Mouse (Mus musculus) activated CD4-positive, CD25-positive, alpha-beta regulatory T cell, adult 4 months (primary cell): Measurements from ENCODE around the gene Rubcn. TPM values are rescaled to one million over a fixed set of nuclear protein-coding genes. Genes with fewer than 3 reads are reported as not detected.

Experiments used
- ATAC-seq: one replicate; pipeline ENCODE4 v1.8.0; 2017
- polyA plus RNA-seq, 2 experiments: library from polyadenylated mRNA; unstranded; fragments of 100-300 nt; shearing (Covaris generic); gene quantifications; one replicate each; pipeline ENCODE4 v1.2.1; 2017

Gene Rubcn
- polyA plus RNA-seq, 2 experiments from 2014 or later, result 6.6 to 13.0 TPM

GRCm38 (mm10) chr16:32815160-32815605, 62.4 kb downstream of the Rubcn start:
- no peak for ATAC-seq

DNA sequence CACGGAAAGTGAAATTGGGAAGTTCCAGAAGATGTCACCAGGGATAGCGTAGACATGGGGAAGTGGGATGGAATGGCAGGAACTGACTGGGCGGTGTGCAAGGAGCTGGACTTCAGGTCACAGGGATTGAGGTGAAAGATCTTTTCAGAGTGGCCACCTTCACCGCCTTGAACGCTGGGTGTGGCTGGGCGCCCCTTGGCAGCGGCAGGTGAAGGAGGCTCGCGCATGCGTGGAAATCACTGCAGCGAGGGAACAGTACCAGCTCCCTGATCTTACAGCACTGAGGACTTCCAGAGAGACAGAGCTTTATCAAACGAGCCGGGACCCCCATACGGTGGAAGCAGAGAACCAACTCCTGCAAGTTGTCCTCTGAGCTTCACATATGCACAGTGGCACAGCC, 63.0 kb downstream of the Rubcn start:
- no peak for ATAC-seq

DNA sequence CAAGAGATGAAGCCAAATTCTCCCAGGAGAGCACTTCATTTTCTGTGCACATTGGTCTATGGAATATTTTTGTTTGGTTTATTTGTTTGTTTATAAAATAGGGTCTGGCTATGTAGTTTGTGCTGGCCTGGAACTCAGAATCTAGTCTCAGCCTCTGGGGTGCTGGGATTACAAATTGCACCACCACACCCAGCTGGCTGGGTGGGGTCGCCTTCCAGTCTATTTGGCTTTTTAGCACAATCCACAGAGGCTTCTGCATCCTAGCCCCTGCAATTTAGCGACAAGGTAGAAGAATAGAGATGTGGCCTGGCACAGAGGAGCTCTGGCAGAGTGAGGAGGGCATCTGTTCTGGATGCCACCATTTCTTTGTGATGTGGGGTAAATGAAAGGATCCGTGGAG, 63.8 kb downstream of the Rubcn start:
- ATAC-seq, result no peak

DNA sequence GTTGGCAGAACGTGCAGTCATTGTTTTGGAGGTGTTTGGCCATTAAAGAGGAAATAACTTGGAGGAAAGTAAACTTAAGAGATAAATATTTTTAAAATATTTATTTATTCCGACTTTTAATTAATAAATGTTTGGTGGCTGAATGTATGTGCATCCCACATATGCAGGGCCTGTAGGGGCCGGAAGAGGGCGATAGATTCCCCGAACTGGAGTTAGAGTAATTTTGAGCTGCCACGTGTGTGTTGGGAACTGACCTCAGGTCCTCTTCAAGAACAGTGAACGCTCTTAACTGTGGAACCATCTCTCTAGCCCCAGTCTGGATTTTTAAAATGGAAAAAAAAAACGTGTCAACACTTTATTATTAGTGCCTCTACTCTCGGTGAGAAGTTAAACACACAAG, 64.2 kb downstream of the Rubcn start:
- no peak for ATAC-seq

- ATAC-seq, result peak; percentile 97
These were observed 64.6 kb downstream of the Rubcn start for GRCm38 (mm10) chr16:32812888-32813361.

DNA sequence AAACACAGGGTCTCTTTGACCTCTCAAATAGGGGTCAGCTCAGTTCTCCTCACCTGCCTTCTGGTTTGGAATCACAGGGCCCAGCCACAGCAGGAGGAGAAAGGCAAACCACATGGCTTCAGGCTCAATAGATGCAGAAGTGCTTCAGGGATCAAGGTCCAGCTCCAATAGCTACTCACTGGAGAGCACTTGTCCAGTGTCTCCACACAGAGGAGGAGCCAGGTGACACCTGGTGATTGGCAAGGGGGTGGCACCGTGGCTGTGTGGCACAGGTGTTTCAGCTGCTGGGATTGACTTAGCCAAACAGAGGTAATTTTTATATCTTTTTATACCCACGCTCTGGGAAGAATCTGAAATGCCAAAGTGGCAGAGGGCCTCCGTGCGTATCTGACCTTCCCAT, 67.2 kb downstream of the Rubcn start, which contains the start of gene Smbd1:
Gene Smbd1 (minus strand): TSS at position 157 of the 400 bp plus-strand sequence.
- no peak for ATAC-seq

GRCm38 (mm10) chr16:32807408-32808185, 70.0 kb downstream of the Rubcn start:
- ATAC-seq, result no peak

GRCm38 (mm10) chr16:32805151-32805550, 72.4 kb downstream of the Rubcn start:
- no peak for ATAC-seq

GRCm38 (mm10) chr16:32803901-32804300, 73.7 kb downstream of the Rubcn start:
- ATAC-seq, result no peak

DNA sequence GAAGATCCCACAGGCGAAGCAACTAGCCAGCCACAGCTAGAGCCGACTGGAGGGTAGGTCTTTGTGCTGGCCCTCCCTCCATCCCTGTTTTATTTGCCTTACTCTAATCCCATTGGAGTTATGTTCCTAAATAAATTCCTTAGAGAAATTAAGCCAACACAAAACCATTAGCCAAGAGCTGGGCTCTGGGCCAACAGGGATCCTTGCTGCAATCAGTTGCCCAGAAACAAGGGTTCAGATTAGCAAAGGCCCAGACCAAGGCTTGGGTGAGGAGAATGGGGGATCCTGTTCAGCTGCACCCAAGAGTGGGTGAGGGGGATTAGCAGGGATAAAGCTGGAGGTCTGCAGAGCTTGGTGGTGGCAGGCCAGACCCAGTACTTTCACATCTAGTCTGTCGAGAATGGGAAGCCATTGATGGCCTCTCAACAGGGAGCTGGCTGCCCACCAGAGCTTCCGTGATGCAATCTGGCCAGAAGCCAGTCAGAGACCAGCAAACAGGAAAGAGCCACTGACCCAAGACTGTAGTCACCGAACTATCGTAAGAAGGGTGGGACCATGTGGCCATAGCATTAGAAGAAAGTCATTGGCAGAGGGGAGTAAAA, 74.2 kb downstream of the Rubcn start:
- no peak for ATAC-seq

GRCm38 (mm10) chr16:32797426-32797689, 80.2 kb downstream of the Rubcn start, which contains the start of gene Muc20:
Gene Muc20, minus strand, starts transcription at chr16:32797435.
- no peak for ATAC-seq

GRCm38 (mm10) chr16:32796676-32797425, 80.7 kb downstream of the Rubcn start:
- no peak for ATAC-seq

- no peak for ATAC-seq
These were observed 82.4 kb downstream of the Rubcn start for GRCm38 (mm10) chr16:32795177-32795576.

DNA sequence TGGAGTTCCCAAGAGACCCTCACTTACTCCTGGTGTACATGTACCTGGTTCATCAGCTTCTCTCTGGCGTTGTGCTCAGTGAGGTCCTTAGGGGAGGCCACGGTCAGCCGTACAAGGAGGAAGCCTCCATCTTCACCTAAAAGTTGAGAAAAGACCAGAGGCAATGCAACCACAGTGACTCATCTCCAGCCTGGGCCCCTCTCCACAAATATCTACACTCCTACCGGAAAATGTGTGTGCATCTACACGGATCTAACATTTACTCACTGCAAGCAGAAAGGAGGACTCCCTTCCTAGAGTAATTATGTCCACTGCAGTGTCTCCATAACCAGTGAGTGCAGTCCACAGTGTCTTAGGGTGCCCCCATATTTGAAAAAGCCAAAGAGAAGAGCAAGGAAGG, 87.5 kb downstream of the Rubcn start:
- ATAC-seq, result no peak

GRCm38 (mm10) chr16:32784840-32785239, 92.7 kb downstream of the Rubcn start:
- no peak for ATAC-seq

DNA sequence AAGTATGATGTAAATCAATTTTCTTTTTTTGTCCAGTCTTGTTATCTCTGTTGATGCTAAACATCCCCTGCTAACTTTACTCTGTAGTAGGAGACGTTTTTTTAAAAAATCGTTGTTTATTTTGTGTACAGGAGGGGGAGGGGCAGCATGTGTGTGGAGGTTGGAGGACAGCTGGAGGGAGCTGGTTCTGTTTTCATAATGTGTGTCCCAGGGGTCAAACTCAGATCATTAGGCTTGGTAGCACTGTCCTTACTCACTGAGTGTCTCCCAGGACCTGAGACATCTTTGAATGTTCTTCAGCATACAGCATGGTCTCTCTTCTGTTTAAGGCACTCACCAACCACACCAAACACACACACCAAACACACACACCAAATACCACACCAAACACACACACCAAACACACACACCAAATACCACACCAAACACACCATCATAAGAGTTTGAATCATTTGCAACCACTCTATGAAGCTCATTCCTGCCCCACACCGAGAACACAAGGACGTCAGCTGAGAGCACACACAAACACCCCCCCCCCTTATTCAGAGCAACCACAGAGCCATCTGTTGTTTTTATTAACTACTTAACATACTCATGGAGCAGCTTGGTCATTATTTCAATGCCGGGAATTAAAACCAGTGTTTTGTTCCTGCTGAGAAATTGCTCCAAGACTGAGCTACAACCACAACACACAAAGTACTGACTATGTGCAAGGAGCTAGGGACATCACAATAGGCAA, 94.1 kb downstream of the Rubcn start:
- no peak for ATAC-seq

GRCm38 (mm10) chr16:32778956-32779355, 98.6 kb downstream of the Rubcn start:
- no peak for ATAC-seq

GRCm38 (mm10) chr16:32776676-32777075, 100.9 kb downstream of the Rubcn start:
- ATAC-seq, result no peak
